18 mouse cellular contexts compared by ENCODE assay signal in the genomic region with DNA sequence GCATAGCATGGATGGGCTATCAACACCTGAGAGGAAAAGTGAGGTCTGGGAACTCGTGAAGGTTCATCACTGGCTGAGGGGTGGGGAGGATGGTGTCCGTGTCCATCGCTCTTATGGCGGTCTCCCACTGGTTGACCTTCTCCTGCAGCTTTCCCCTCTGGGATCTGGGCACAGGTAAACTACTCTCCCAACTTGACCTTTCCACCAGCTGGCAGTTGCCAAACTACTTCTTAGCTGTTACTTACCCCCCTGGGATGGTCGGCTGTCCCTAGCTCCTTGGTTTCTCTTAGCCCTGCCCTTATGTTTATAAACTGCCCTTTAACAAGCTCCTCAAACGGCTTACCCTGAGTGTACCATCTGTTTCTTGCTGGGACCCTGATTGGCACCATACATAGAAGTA.
"Had no signal": no experiment of that assay in that cellular context is flagged by ENCODE, and none has a peak within 500 bp of the region (broad histone marks: within the 10 kb centered on the region; RNA-seq: fewer than 3 reads in every experiment).

No protein-coding gene starts in this region.

- H3K4me2 ChIP-seq: kidney, embryonic 15.5 days; liver, embryonic 13.5 days; midbrain, embryonic 12.5 days; midbrain, embryonic 15.5 days; neural tube, embryonic 12.5 days; neural tube, embryonic 15.5 days; stomach, embryonic 15.5 days had no signal

- H3K27ac ChIP-seq: kidney, embryonic 15.5 days; left cerebral cortex, adult 2 months; liver, embryonic 13.5 days; midbrain, embryonic 12.5 days; midbrain, embryonic 15.5 days; neural tube, embryonic 12.5 days; neural tube, embryonic 15.5 days; stomach, embryonic 15.5 days had no signal

- H3K4me1 ChIP-seq: kidney, embryonic 15.5 days; liver, embryonic 13.5 days; midbrain, embryonic 12.5 days; midbrain, embryonic 15.5 days; neural tube, embryonic 12.5 days; neural tube, embryonic 15.5 days; stomach, embryonic 15.5 days had no signal

- H3K36me3 ChIP-seq: kidney, embryonic 15.5 days; liver, embryonic 13.5 days; midbrain, embryonic 12.5 days; midbrain, embryonic 15.5 days; neural tube, embryonic 12.5 days; neural tube, embryonic 15.5 days; stomach, embryonic 15.5 days had no signal

- H3K9ac ChIP-seq: kidney, embryonic 15.5 days; liver, embryonic 13.5 days; midbrain, embryonic 12.5 days; midbrain, embryonic 15.5 days; neural tube, embryonic 12.5 days; neural tube, embryonic 15.5 days; stomach, embryonic 15.5 days had no signal

- H3K4me3 ChIP-seq: kidney, embryonic 15.5 days; left cerebral cortex, adult 2 months; liver, embryonic 13.5 days; midbrain, embryonic 12.5 days; midbrain, embryonic 15.5 days; neural tube, embryonic 12.5 days; neural tube, embryonic 15.5 days; stomach, embryonic 15.5 days had no signal

- ATAC-seq: midbrain, embryonic 15.5 days had no signal

- H3K9me3 ChIP-seq: kidney, embryonic 15.5 days; midbrain, embryonic 12.5 days; midbrain, embryonic 15.5 days; neural tube, embryonic 12.5 days; stomach, embryonic 15.5 days had no signal

- DNase-seq: kidney, adult 8-10 months; kidney, postnatal 14 days; kidney, postnatal 4 days; layer of hippocampus, postnatal 36 days; liver, embryonic 13.5 days; lung, adult 2 months; lung, postnatal 14 days; lung, postnatal 4 days; right cerebral cortex, postnatal 25 days; spleen, adult 18-20 months; thymus, postnatal 25 days had no signal

- H3K27me3 ChIP-seq: kidney, embryonic 15.5 days; liver, embryonic 13.5 days; midbrain, embryonic 12.5 days; midbrain, embryonic 15.5 days; neural tube, embryonic 12.5 days; neural tube, embryonic 15.5 days; stomach, embryonic 15.5 days had no signal
